Mouse (Mus musculus) neural tube, embryonic 11.5 days (tissue): ENCODE results near the gene Trpv5. TPM values are rescaled to one million over a fixed set of nuclear protein-coding genes. Genes with fewer than 3 reads are reported as not detected.

Source experiments
- ATAC-seq: fragments of 200-750 bp; cut with Nextera tagmentation; 2 replicates; pipeline ENCODE4 v1.8.0; 2017; ENCODE audit warnings: moderate number of reproducible peaks, mild to moderate bottlenecking, moderate TSS enrichment, moderate library complexity; ENCODE audit not compliant: insufficient read depth, low FRiP score, low TSS enrichment
- DNase-seq: peaks from one replicate; pipeline ENCODE4 v3.0.0-alpha.2; 2015; ENCODE audit warnings: low spot score
- H3K27ac ChIP-seq: fragments of 300-500 bp; sonication (generic); 2 replicates; pipeline ENCODE4 v1.5.1; 2014; ENCODE audit warnings: low read depth, mild to moderate bottlenecking, low read length
- H3K27me3 ChIP-seq: fragments of 300-500 bp; sonication (generic); 2 replicates; pipeline ENCODE4 v1.6.1; 2014; ENCODE audit warnings: mild to moderate bottlenecking, low read length, mixed read lengths; ENCODE audit not compliant: control insufficient read depth, insufficient read depth
- H3K36me3 ChIP-seq: fragments of 300-500 bp; sonication (generic); 2 replicates; pipeline ENCODE4 v1.6.1; 2014; ENCODE audit warnings: mild to moderate bottlenecking, low read length, moderate library complexity, mixed read lengths; ENCODE audit not compliant: control insufficient read depth, insufficient read depth
- H3K4me1 ChIP-seq: fragments of 300-500 bp; sonication (generic); 2 replicates; pipeline ENCODE4 v1.6.1; 2014; ENCODE audit warnings: low read length, mixed read lengths; ENCODE audit not compliant: control insufficient read depth, insufficient read depth
- H3K4me2 ChIP-seq: fragments of 300-500 bp; sonication (generic); 2 replicates; pipeline ENCODE4 v1.6.1; 2014; ENCODE audit warnings: low read depth, mild to moderate bottlenecking, moderate library complexity
- H3K4me3 ChIP-seq: fragments of 300-500 bp; sonication (generic); 2 replicates; pipeline ENCODE4 v1.5.1; 2014; ENCODE audit warnings: low read depth, low read length
- H3K9ac ChIP-seq: fragments of 300-500 bp; sonication (generic); 2 replicates; pipeline ENCODE4 v1.6.1; 2014; ENCODE audit warnings: mild to moderate bottlenecking, low read length
- H3K9me3 ChIP-seq: fragments of 300-500 bp; sonication (generic); 2 replicates; pipeline ENCODE4 v1.6.1; 2016; ENCODE audit warnings: low read length; ENCODE audit not compliant: control insufficient read depth
- WGBS: fragments of 180-500 bp; shearing (Covaris S2); extraction: QIAGEN DNeasy Blood & Tissue Kit; methylation state at CpG from one replicate; pipeline ENCODE4 v1.1.7; 2014; 5-methylcytosine and 5-hydroxymethylcytosine counted together
- polyA plus RNA-seq: library from polyadenylated mRNA; unstranded; fragments of >200 nt; fragmentation: Nextera tagmentation; extraction: Ambion mirVana; gene quantifications from 2 replicates; pipeline ENCODE4 v1.2.1, GENCODE M21; 2014

The Trpv5 gene
- polyA plus RNA-seq, 1 experiment from 2014 or later: not detected

GRCm38 (mm10) chr6:41636178-41636577 is 44.4 kb downstream of the Trpv5 start, which contains the start of gene Trpv6:
Gene Trpv6, minus strand, starts transcription at chr6:41636405.
- H3K4me3 ChIP-seq: no peak within 1 kb of the TSS
- H3K27me3 ChIP-seq: no peaks in the 10 kb centered on the region
- H3K4me1 ChIP-seq: no peaks in the 10 kb centered on the region
- DNase-seq: no peak
- H3K4me2 ChIP-seq: no peak within 1 kb of the TSS
- WGBS: 26% methylated on average over 5 of the region's 5 CpGs
- no peaks in the 10 kb centered on the region for H3K36me3 ChIP-seq
- H3K9ac ChIP-seq: no peak within 1 kb of the TSS
- ATAC-seq: no peak
- no peaks in the 10 kb centered on the region for H3K9me3 ChIP-seq
- no peak within 1 kb of the TSS for H3K27ac ChIP-seq

GRCm38 (mm10) chr6:41635211-41635610 is 45.4 kb downstream of the Trpv5 start:
- no peak for DNase-seq
- Histone ChIP-seq H3K27me3 (no peaks in the 10 kb centered on the region), H3K9ac (no peak overlapping the region), H3K4me1 (no peaks in the 10 kb centered on the region), H3K36me3 (no peaks in the 10 kb centered on the region), H3K4me2 (no peak overlapping the region), H3K27ac (no peak overlapping the region), H3K9me3 (no peaks in the 10 kb centered on the region), H3K4me3 (no peak overlapping the region)
- ATAC-seq: no peak
- WGBS: 76% methylated on average over 1 of the region's 1 CpGs

- WGBS: 89% methylated on average over 4 of the region's 4 CpGs
- Histone ChIP-seq H3K9ac (no peak overlapping the region), H3K36me3 (no peaks in the 10 kb centered on the region), H3K4me3 (no peak overlapping the region), H3K4me1 (no peaks in the 10 kb centered on the region), H3K9me3 (no peaks in the 10 kb centered on the region), H3K27me3 (no peaks in the 10 kb centered on the region), H3K4me2 (no peak overlapping the region), H3K27ac (no peak overlapping the region)
- DNase-seq (no peak), ATAC-seq (no peak)
These were observed 49.0 kb downstream of the Trpv5 start for GRCm38 (mm10) chr6:41631549-41631948.

DNA sequence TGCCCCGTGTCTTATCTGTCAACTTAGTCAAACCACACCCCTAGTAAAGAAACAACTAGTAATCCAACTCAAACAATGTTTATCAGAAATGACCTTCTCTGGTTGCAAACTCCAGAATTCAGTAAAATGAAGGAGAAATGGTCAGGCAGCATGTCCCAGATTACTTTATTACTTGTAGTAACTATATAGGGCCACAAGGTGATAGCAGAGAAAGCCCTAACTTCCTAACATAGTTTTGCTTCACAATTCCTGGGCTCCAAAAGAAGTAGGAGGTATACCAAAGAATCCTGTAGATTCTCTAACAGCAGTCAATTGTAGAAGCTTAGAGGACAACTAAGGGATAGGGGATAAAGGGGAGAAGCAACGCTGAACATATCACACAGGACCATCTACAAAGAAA is 49.8 kb downstream of the Trpv5 start:
- Histone ChIP-seq H3K27ac (no peak overlapping the region), H3K9ac (no peak overlapping the region), H3K36me3 (no peaks in the 10 kb centered on the region), H3K9me3 (no peaks in the 10 kb centered on the region), H3K4me1 (no peaks in the 10 kb centered on the region), H3K4me3 (no peak overlapping the region), H3K27me3 (no peaks in the 10 kb centered on the region), H3K4me2 (no peak overlapping the region)
- 77% methylated on average over 2 of the region's 2 CpGs for WGBS
- ATAC-seq (no peak), DNase-seq (no peak)

DNA sequence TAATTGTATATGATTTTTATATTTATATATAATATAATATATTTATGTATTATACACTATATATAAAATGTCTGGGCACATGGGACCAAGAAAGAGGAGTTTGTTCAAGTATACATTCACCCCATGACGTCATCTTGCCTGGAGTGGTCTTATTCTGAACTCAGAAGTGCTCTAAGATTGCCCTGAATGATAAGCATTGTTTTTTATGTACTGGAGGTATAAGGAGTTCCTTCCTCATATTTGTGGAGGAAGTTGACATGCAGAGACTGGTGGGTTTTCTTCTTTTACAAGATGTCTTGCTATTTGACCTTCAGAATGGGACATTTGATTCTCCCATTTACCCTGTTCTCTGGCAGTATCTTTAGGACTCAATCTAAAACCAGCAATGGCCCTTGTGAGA is 52.4 kb downstream of the Trpv5 start:
- WGBS: 80% methylated on average over 1 of the region's 1 CpGs
- Histone ChIP-seq H3K4me1 (no peaks in the 10 kb centered on the region), H3K27ac (no peak overlapping the region), H3K36me3 (no peaks in the 10 kb centered on the region), H3K9ac (no peak overlapping the region), H3K27me3 (no peaks in the 10 kb centered on the region), H3K4me3 (no peak overlapping the region), H3K9me3 (no peaks in the 10 kb centered on the region), H3K4me2 (no peak overlapping the region)
- DNase-seq (no peak), ATAC-seq (no peak)

- Histone ChIP-seq H3K4me2 (no peak overlapping the region), H3K27me3 (no peaks in the 10 kb centered on the region), H3K9ac (no peak overlapping the region), H3K27ac (no peak overlapping the region), H3K36me3 (no peaks in the 10 kb centered on the region), H3K4me1 (no peaks in the 10 kb centered on the region), H3K9me3 (no peaks in the 10 kb centered on the region), H3K4me3 (no peak overlapping the region)
- DNase-seq: no peak
- 68% methylated on average over 9 of the region's 9 CpGs for WGBS
- no peak for ATAC-seq
These were observed 57.9 kb downstream of the Trpv5 start for GRCm38 (mm10) chr6:41622661-41623060.

GRCm38 (mm10) chr6:41621241-41621990 is 59.2 kb downstream of the Trpv5 start:
- H3K36me3 ChIP-seq: no peaks in the 10 kb centered on the region
- H3K9ac ChIP-seq: no peak overlapping the region
- no peaks in the 10 kb centered on the region for H3K27me3 ChIP-seq
- H3K4me2 ChIP-seq: no peak overlapping the region
- no peaks in the 10 kb centered on the region for H3K9me3 ChIP-seq
- no peaks in the 10 kb centered on the region for H3K4me1 ChIP-seq
- no peak overlapping the region for H3K27ac ChIP-seq
- no peak for ATAC-seq
- 92% methylated on average over 12 of the region's 12 CpGs for WGBS
- no peak for DNase-seq
- no peak overlapping the region for H3K4me3 ChIP-seq

- Histone ChIP-seq H3K27ac (no peak overlapping the region), H3K27me3 (no peaks in the 10 kb centered on the region), H3K4me1 (no peaks in the 10 kb centered on the region), H3K9me3 (no peaks in the 10 kb centered on the region), H3K4me2 (no peak overlapping the region), H3K4me3 (no peak overlapping the region), H3K36me3 (no peaks in the 10 kb centered on the region), H3K9ac (no peak overlapping the region)
- DNase-seq: no peak
- no peak for ATAC-seq
- 94% methylated on average over 9 of the region's 9 CpGs for WGBS
These were observed 60.3 kb downstream of the Trpv5 start for GRCm38 (mm10) chr6:41620173-41620798.

DNA sequence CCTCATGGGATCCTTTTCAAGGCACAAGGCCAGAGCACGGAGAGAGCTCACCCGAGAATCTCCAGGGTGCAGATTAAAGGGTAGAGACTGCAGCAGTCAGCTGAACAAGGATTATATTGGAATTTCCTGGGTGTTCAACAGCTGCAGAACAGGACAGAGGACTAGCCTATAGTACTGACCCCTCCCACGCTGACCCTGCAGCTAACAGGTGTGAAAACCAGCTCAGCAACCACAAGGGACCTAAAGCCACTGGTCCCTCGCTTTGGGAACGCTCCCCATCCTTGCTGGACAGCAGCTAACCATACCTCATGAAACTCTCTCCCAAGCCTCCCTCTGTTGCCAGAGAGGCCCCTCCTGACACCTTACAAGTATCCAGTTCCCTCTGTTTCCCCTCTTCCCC is 72.9 kb downstream of the Trpv5 start:
- WGBS: 56% methylated on average over 5 of the region's 5 CpGs
- Histone ChIP-seq H3K4me3 (no peak overlapping the region), H3K9ac (no peak overlapping the region), H3K36me3 (no peaks in the 10 kb centered on the region), H3K27ac (no peak overlapping the region), H3K9me3 (no peaks in the 10 kb centered on the region), H3K4me1 (0 out of 2 replicates have a peak, but pooled peaks cover 5% of the 10 kb centered on the region), H3K27me3 (no peaks in the 10 kb centered on the region), H3K4me2 (no peak overlapping the region)
- no peak for DNase-seq
- ATAC-seq: no peak
